ENCODE assay signal across 8 mouse cellular contexts in genomic region chr9:91360151-91361032, GRCm38 (mm10). TPM values are rescaled to one million over a fixed set of nuclear protein-coding genes. Genes with fewer than 3 reads are reported as not detected.
DNase-seq lines count a peak whose midpoint lies in the region; ATAC-seq lines count a peak whose summit lies in the region.
"Had no signal": no experiment of that assay in that cellular context is flagged by ENCODE, and none has a peak within 500 bp of the region (broad histone marks: within the 10 kb centered on the region; RNA-seq: fewer than 3 reads in every experiment).

No protein-coding gene starts in this region.

- no peak overlapping the region for H3K27ac ChIP-seq in embryonic facial prominence, embryonic 12.5 days
- peak overlapping the region; percentile 96 for H3K27ac ChIP-seq in hindbrain, embryonic 14.5 days
- peak overlapping the region; percentile 97 for H3K27ac ChIP-seq in neural tube, embryonic 14.5 days (ENCODE audit: low read depth, low read length)
- H3K27ac ChIP-seq in liver, embryonic 12.5 days, result no peak overlapping the region

- peak overlapping the region; percentile 34; the same call in 1 of the 2 replicates for H3K4me3 ChIP-seq in embryonic facial prominence, embryonic 12.5 days
- peak overlapping the region; percentile 51 for H3K4me3 ChIP-seq in hindbrain, embryonic 14.5 days (replicated peaks; ENCODE audit: low read length)
- H3K4me3 ChIP-seq in neural tube, embryonic 14.5 days (ENCODE audit: low read depth, low read length), result peak overlapping the region; percentile 59
- no peak overlapping the region for H3K4me3 ChIP-seq in liver, embryonic 12.5 days

- H3K9ac ChIP-seq in embryonic facial prominence, embryonic 12.5 days, result no peak overlapping the region
- H3K9ac ChIP-seq in hindbrain, embryonic 14.5 days, result peak overlapping the region; percentile 97
- H3K9ac ChIP-seq in neural tube, embryonic 14.5 days (replicated peaks; ENCODE audit: low read depth, low read length), result peak overlapping the region; percentile 92
- H3K9ac ChIP-seq in liver, embryonic 12.5 days, result no peak overlapping the region

- peak; percentile 46 to 52 for DNase-seq in cerebellum, postnatal 25 days
- DNase-seq in hindbrain, embryonic 14.5 days (ENCODE audit: low spot score), result peak; percentile 59
- DNase-seq in heart, postnatal 25 days (ENCODE audit: low spot score), result no peak
- no peak for DNase-seq in thymus, postnatal 36 days
- DNase-seq: kidney, postnatal 25 days had no signal

- WGBS in embryonic facial prominence, embryonic 12.5 days, result 3% methylated on average over 21 of the region's 21 CpGs
- WGBS in hindbrain, embryonic 14.5 days, result 6% methylated on average over 21 of the region's 21 CpGs
- WGBS in neural tube, embryonic 14.5 days, result 2% methylated on average over 21 of the region's 21 CpGs
- WGBS in liver, embryonic 12.5 days (ENCODE audit: insufficient replicate concordance), result 6% methylated on average over 21 of the region's 21 CpGs

- intact Hi-C loops in heart, postnatal 25 days (cut with DNase I), result no loop called here

- no peaks in the 10 kb centered on the region for H3K9me3 ChIP-seq in embryonic facial prominence, embryonic 12.5 days
- H3K9me3 ChIP-seq in hindbrain, embryonic 14.5 days (ENCODE audit: control insufficient read depth, low read length), result no peaks in the 10 kb centered on the region
- H3K9me3 ChIP-seq in neural tube, embryonic 14.5 days (ENCODE audit: control insufficient read depth, low read length), result no peaks in the 10 kb centered on the region
- H3K9me3 ChIP-seq in liver, embryonic 12.5 days (replicated peaks), result no peaks in the 10 kb centered on the region

- ATAC-seq in embryonic facial prominence, embryonic 12.5 days (ENCODE audit: insufficient number of reproducible peaks, insufficient read depth, low FRiP score, low TSS enrichment), result no peak
- ATAC-seq in hindbrain, embryonic 14.5 days (ENCODE audit: low FRiP score), result no peak
- ATAC-seq in neural tube, embryonic 14.5 days (ENCODE audit: low read depth), result no peak
- no peak for ATAC-seq in liver, embryonic 12.5 days

- H3K4me2 ChIP-seq in embryonic facial prominence, embryonic 12.5 days (replicated peaks), result no peak overlapping the region
- peak overlapping the region; percentile 52 for H3K4me2 ChIP-seq in hindbrain, embryonic 14.5 days (replicated peaks)
- H3K4me2 ChIP-seq in neural tube, embryonic 14.5 days (ENCODE audit: low read depth, low read length), result peak overlapping the region; percentile 48
- H3K4me2 ChIP-seq in liver, embryonic 12.5 days, result no peak overlapping the region

- peaks cover 65% of the 10 kb centered on the region for H3K27me3 ChIP-seq in embryonic facial prominence, embryonic 12.5 days
- peaks cover 66% of the 10 kb centered on the region for H3K27me3 ChIP-seq in hindbrain, embryonic 14.5 days (ENCODE audit: control insufficient read depth, insufficient read depth, low read length)
- H3K27me3 ChIP-seq in neural tube, embryonic 14.5 days (ENCODE audit: control insufficient read depth, insufficient read depth, low read length), result peaks cover 7% of the 10 kb centered on the region
- H3K27me3 ChIP-seq in liver, embryonic 12.5 days (replicated peaks), result peaks cover 85% of the 10 kb centered on the region

- H3K36me3 ChIP-seq in embryonic facial prominence, embryonic 12.5 days, result no peaks in the 10 kb centered on the region
- peaks cover 8% of the 10 kb centered on the region; the same call in 1 of the 2 replicates for H3K36me3 ChIP-seq in hindbrain, embryonic 14.5 days (replicated peaks; ENCODE audit: control insufficient read depth, insufficient read depth)
- H3K36me3 ChIP-seq in neural tube, embryonic 14.5 days (ENCODE audit: control insufficient read depth, insufficient read depth, low read length), result no peaks in the 10 kb centered on the region; the same call in 1 of the 2 replicates
- H3K36me3 ChIP-seq in liver, embryonic 12.5 days, result no peaks in the 10 kb centered on the region

- H3K4me1 ChIP-seq in embryonic facial prominence, embryonic 12.5 days, result peaks cover 14% of the 10 kb centered on the region; the same call in 1 of the 2 replicates
- H3K4me1 ChIP-seq in hindbrain, embryonic 14.5 days (replicated peaks; ENCODE audit: control insufficient read depth, insufficient read depth, low read length), result 0 out of 2 replicates have a peak, but pooled peaks cover 2% of the 10 kb centered on the region
- H3K4me1 ChIP-seq in neural tube, embryonic 14.5 days (ENCODE audit: control insufficient read depth, insufficient read depth, low read length), result no peaks in the 10 kb centered on the region; the same call in 1 of the 2 replicates
- H3K4me1 ChIP-seq in liver, embryonic 12.5 days, result peaks cover 10% of the 10 kb centered on the region; the same call in 1 of the 2 replicates

RNA-seq across cellular contexts. Expression of gene Zic4, which starts 1.8 kb away (rescaled TPM):
- 5.6 and 6.0 TPM in 2 replicates for polyA plus RNA-seq in embryonic facial prominence, embryonic 12.5 days (2016; fragmentation: Nextera tagmentation; extraction: Ambion mirVana)
- 47.8 and 54.9 TPM in 2 replicates for polyA plus RNA-seq in hindbrain, embryonic 14.5 days (2014; fragmentation: Nextera tagmentation; extraction: Ambion mirVana)
- 46.7 and 50.5 TPM in 2 replicates for polyA plus RNA-seq in neural tube, embryonic 14.5 days (2014; fragmentation: Nextera tagmentation; extraction: Ambion mirVana)
- not detected for total RNA-seq in heart, postnatal 25 days (2021)
- polyA plus RNA-seq in liver, embryonic 12.5 days (2016; fragmentation: Nextera tagmentation; extraction: Ambion mirVana), result not detected in 2 replicates

RNA-seq across cellular contexts. Expression of gene Zic1, which starts 5.2 kb away (rescaled TPM):
- polyA plus RNA-seq in embryonic facial prominence, embryonic 12.5 days (2016; fragmentation: Nextera tagmentation; extraction: Ambion mirVana), result 2.1 TPM in 2 replicates
- polyA plus RNA-seq in hindbrain, embryonic 14.5 days (2014; fragmentation: Nextera tagmentation; extraction: Ambion mirVana), result 21.4 and 25.1 TPM in 2 replicates
- 28.7 and 30.5 TPM in 2 replicates for polyA plus RNA-seq in neural tube, embryonic 14.5 days (2014; fragmentation: Nextera tagmentation; extraction: Ambion mirVana)
- total RNA-seq in heart, postnatal 25 days (2021), result not detected
- polyA plus RNA-seq in liver, embryonic 12.5 days (2016; fragmentation: Nextera tagmentation; extraction: Ambion mirVana), result not detected in 2 replicates

Comparison
In these comparisons a context has a peak if more than half of its experiments do, and no peak if none do; other contexts are left out.
1. DNase-seq: peak in cerebellum, postnatal 25 days (2 of 2) and hindbrain, embryonic 14.5 days (single experiment); none in heart, postnatal 25 days (single experiment) and thymus, postnatal 36 days (0 of 2).
2. H3K27ac ChIP-seq: peak in hindbrain, embryonic 14.5 days (single experiment) and neural tube, embryonic 14.5 days (single experiment); none in embryonic facial prominence, embryonic 12.5 days (single experiment) and liver, embryonic 12.5 days (single experiment).
3. H3K4me2 ChIP-seq: peak in hindbrain, embryonic 14.5 days (single experiment) and neural tube, embryonic 14.5 days (single experiment); none in embryonic facial prominence, embryonic 12.5 days (single experiment) and liver, embryonic 12.5 days (single experiment).
4. H3K9ac ChIP-seq: peak in hindbrain, embryonic 14.5 days (single experiment) and neural tube, embryonic 14.5 days (single experiment); none in embryonic facial prominence, embryonic 12.5 days (single experiment) and liver, embryonic 12.5 days (single experiment).